13 mouse cellular contexts compared by ENCODE assay signal in the genomic region with DNA sequence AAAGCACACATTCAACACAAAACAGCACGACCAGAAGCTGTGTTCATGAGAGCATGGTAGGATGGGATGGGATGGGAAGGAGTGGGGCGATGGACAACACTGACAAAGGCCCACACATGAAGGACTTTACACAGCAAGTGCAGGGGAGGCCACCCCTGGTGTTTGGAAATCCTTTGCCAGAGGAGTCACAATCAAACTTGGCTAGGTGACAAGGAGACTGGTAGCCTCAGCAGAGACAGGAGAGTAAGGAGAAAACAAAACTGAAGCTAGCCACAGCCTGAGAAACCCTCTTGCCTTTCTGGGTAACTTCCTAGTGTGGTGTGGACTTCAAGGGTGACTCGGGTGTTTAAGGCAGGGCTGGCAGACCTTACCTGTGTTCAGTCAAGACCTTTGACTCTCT. TPM values are rescaled to one million over a fixed set of nuclear protein-coding genes. Genes with fewer than 3 reads are reported as not detected.
DNase-seq lines count a peak whose midpoint lies in the region; ATAC-seq and TF ChIP-seq lines count a peak whose summit lies in the region.
"Had no signal": no experiment of that assay in that cellular context is flagged by ENCODE, and none has a peak within 500 bp of the region (broad histone marks: within the 10 kb centered on the region; RNA-seq: fewer than 3 reads in every experiment).

No protein-coding gene starts in this region.

- peak overlapping the region; percentile 93 for H3K4me2 ChIP-seq in hindbrain, embryonic 13.5 days
- no peak overlapping the region for H3K4me2 ChIP-seq in hindbrain, embryonic 11.5 days (replicated peaks; ENCODE audit: low read depth, low read length)

- no peak overlapping the region for H3K27ac ChIP-seq in hindbrain, embryonic 13.5 days
- H3K27ac ChIP-seq in hindbrain, embryonic 11.5 days (ENCODE audit: low read depth, low read length): no peak overlapping the region
- H3K27ac ChIP-seq in spleen, adult 2 months (ENCODE audit: insufficient read depth, low read length): no peak overlapping the region
- H3K27ac ChIP-seq: hindbrain, postnatal 0 days had no signal

- TF ChIP-seq CTCF in spleen, adult 2 months (IDR thresholded peaks at IDR 0.05; ENCODE audit: extremely low read depth, insufficient read depth, insufficient read length, insufficient replicate concordance): no peak

- WGBS in hindbrain, embryonic 13.5 days: 95% methylated on average over 3 of the region's 3 CpGs
- 91% methylated on average over 3 of the region's 3 CpGs for WGBS in hindbrain, embryonic 11.5 days
- WGBS in spleen, adult 2 months: 69% methylated on average over 3 of the region's 3 CpGs

- no peaks in the 10 kb centered on the region for H3K9me3 ChIP-seq in hindbrain, embryonic 13.5 days
- no peaks in the 10 kb centered on the region for H3K9me3 ChIP-seq in hindbrain, embryonic 11.5 days (ENCODE audit: control insufficient read depth, low read length)
- H3K9me3 ChIP-seq in erythroblast, embryonic 14.5 days (ENCODE audit: control insufficient read depth, low read length): no peaks in the 10 kb centered on the region

- peaks cover 13% of the 10 kb centered on the region for H3K36me3 ChIP-seq in hindbrain, embryonic 13.5 days
- H3K36me3 ChIP-seq in hindbrain, embryonic 11.5 days (ENCODE audit: control insufficient read depth, insufficient read depth, low read length): 0 out of 2 replicates have a peak, but pooled peaks cover 2% of the 10 kb centered on the region
- peaks cover 5% of the 10 kb centered on the region for H3K36me3 ChIP-seq in spleen, adult 2 months (ENCODE audit: control insufficient read depth, insufficient read depth, low read length)
- H3K36me3 ChIP-seq in erythroblast, embryonic 14.5 days (ENCODE audit: control insufficient read depth): peaks cover 58% of the 10 kb centered on the region

- no peak overlapping the region for H3K4me3 ChIP-seq in hindbrain, embryonic 13.5 days
- H3K4me3 ChIP-seq in hindbrain, embryonic 11.5 days (ENCODE audit: low read depth, low read length): no peak overlapping the region
- 0 out of 2 replicates have a peak overlapping the region, but pooled peaks have one; percentile 4 for H3K4me3 ChIP-seq in spleen, adult 2 months (ENCODE audit: extremely low read depth, insufficient read depth, insufficient read length)
- H3K4me3 ChIP-seq in erythroblast, embryonic 14.5 days (replicated peaks): peak overlapping the region; percentile 79

- TF ChIP-seq POLR2A in spleen, adult 2 months (IDR thresholded peaks at IDR 0.05; ENCODE audit: low read depth, low read length): no peak

- ATAC-seq in hindbrain, embryonic 13.5 days (ENCODE audit: low FRiP score): no peak
- no peak for ATAC-seq in hindbrain, embryonic 11.5 days (ENCODE audit: low FRiP score)
- ATAC-seq: hindbrain, postnatal 0 days had no signal

- H3K4me1 ChIP-seq in hindbrain, embryonic 13.5 days (replicated peaks): peaks cover 30% of the 10 kb centered on the region
- H3K4me1 ChIP-seq in hindbrain, embryonic 11.5 days (replicated peaks; ENCODE audit: control insufficient read depth, insufficient read depth, low read length): no peaks in the 10 kb centered on the region; the same call in 1 of the 2 replicates
- H3K4me1 ChIP-seq in spleen, adult 2 months (ENCODE audit: control insufficient read depth, insufficient read depth, insufficient read length): 0 out of 2 replicates have a peak, but pooled peaks cover 2% of the 10 kb centered on the region
- H3K4me1 ChIP-seq in erythroblast, embryonic 14.5 days (ENCODE audit: control insufficient read depth): peaks cover 81% of the 10 kb centered on the region

- H3K27me3 ChIP-seq in hindbrain, embryonic 13.5 days: peaks cover 6% of the 10 kb centered on the region; the same call in 1 of the 2 replicates
- no peaks in the 10 kb centered on the region for H3K27me3 ChIP-seq in hindbrain, embryonic 11.5 days (ENCODE audit: control insufficient read depth, insufficient read depth, low read length)
- no peaks in the 10 kb centered on the region for H3K27me3 ChIP-seq in spleen, adult 2 months (ENCODE audit: control insufficient read depth, insufficient read depth, low read length)
- H3K27me3 ChIP-seq in erythroblast, embryonic 14.5 days (ENCODE audit: control insufficient read depth): no peaks in the 10 kb centered on the region

- no peak overlapping the region for H3K9ac ChIP-seq in hindbrain, embryonic 13.5 days
- no peak overlapping the region for H3K9ac ChIP-seq in hindbrain, embryonic 11.5 days (ENCODE audit: low read depth, low read length)

- DNase-seq in hindbrain, embryonic 11.5 days (ENCODE audit: low spot score): no peak
- no peak for DNase-seq in spleen, adult 2 months (ENCODE audit: low read depth in 1 of 2, low spot score in 2 of 2)
- no peak for DNase-seq in spleen, postnatal 14 days (ENCODE audit: low spot score in 2 of 2)
- DNase-seq in embryo, embryonic 10.5 days (ENCODE audit: low spot score): no peak
- no peak for DNase-seq in gastrocnemius, postnatal 10 days
- DNase-seq in left cerebral cortex, adult 9 months (ENCODE audit: low spot score in 2 of 2): no peak
- DNase-seq: adrenal gland, postnatal 10 days; cerebellum, postnatal 25 days; kidney, adult 9 months; lung, postnatal 4 days had no signal

RNA-seq across cellular contexts. Expression of gene Psmf1, which starts 4.9 kb away (rescaled TPM):
- 57.7 and 60.8 TPM in 2 replicates for polyA plus RNA-seq in hindbrain, embryonic 13.5 days (2015; fragmentation: Nextera tagmentation; extraction: Ambion mirVana)
- polyA plus RNA-seq in hindbrain, embryonic 11.5 days (2014; fragmentation: Nextera tagmentation; extraction: Ambion mirVana): 43.5 and 45.9 TPM in 2 replicates
- 39.5 and 43.2 TPM in 2 replicates for polyA plus RNA-seq in spleen, adult 2 months (2012; rRNA removed)
- polyA plus RNA-seq in erythroblast, embryonic 14.5 days (2012): 5.2 and 15.3 TPM in 2 replicates
- total RNA-seq in gastrocnemius, postnatal 10 days (2021): 10 to 100 TPM; 27.8 to 27.9 TPM

RNA-seq across cellular contexts. Expression of gene Tmem74b, which starts 37.3 kb away (rescaled TPM):
- 20.6 and 22.1 TPM in 2 replicates for polyA plus RNA-seq in hindbrain, embryonic 13.5 days (2015; fragmentation: Nextera tagmentation; extraction: Ambion mirVana)
- 4.3 and 5.2 TPM in 2 replicates for polyA plus RNA-seq in hindbrain, embryonic 11.5 days (2014; fragmentation: Nextera tagmentation; extraction: Ambion mirVana)
- polyA plus RNA-seq in spleen, adult 2 months (2012; rRNA removed): 0.06 and 0.11 TPM in 2 replicates
- polyA plus RNA-seq in erythroblast, embryonic 14.5 days (2012): not detected in 2 replicates
- total RNA-seq in gastrocnemius, postnatal 10 days (2021): under 1 TPM; 0.61 to 0.99 TPM

Comparison
In these comparisons a context has a peak if more than half of its experiments do, and no peak if none do; other contexts are left out.
1. H3K4me3 ChIP-seq: peak in spleen, adult 2 months (single experiment) and erythroblast, embryonic 14.5 days (single experiment); none in hindbrain, embryonic 13.5 days (single experiment) and hindbrain, embryonic 11.5 days (single experiment).